Mouse (Mus musculus) retina, adult 2 months (tissue): ENCODE measurements at regions not wholly inside any gene's neighbourhood (a gene's known extent, or its start where the extent isn't known, plus 50 kb on each side); places are given as distances from the start of the nearest gene placed in this dataset.

Source experiments
- DNase-seq: peaks from one replicate; pipeline ENCODE4 v3.0.0-alpha.2; 2012; ENCODE audit warnings: low read depth, low spot score

DNA sequence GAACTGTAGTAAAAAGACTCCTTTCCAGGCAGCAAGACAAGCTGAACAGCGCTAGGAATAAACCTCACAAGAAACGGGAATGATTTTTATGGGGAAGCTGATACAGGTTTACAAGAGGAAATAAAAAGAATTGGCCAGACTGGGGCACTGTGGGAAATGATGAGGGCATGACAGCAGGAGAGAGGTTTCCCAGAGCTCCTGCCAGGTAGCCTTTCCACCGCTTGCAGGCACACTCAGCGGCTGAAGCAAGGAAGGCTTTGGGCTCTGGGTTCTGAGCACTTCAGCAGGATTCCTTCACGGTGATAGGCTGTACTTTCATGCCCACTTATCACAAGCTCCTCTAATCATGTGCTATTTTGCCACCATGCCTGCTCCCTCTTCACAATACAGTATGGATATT, 114.2 kb upstream of the Syt13 start:
- no peak for DNase-seq

DNA sequence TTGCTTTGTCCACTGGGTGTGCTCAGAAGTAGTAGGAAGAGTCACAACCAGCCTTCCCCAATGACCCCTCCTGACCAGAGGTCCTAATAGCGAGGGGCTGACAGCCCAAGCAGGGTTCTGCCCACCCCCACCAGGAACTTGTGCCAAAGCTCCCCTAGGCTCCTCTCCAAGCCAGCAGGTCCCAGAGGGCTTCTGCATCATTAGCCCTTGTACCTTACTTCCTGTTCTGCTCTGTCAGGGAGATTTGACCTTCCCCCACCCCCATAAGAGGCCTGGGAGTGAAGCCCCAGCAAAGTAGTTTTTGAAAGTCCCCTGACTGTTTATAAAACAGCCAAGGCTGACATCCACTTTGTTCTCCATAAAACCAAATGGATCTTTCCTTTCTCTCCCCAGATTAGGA, 110.0 kb upstream of the Syt13 start:
- DNase-seq: no peak

DNA sequence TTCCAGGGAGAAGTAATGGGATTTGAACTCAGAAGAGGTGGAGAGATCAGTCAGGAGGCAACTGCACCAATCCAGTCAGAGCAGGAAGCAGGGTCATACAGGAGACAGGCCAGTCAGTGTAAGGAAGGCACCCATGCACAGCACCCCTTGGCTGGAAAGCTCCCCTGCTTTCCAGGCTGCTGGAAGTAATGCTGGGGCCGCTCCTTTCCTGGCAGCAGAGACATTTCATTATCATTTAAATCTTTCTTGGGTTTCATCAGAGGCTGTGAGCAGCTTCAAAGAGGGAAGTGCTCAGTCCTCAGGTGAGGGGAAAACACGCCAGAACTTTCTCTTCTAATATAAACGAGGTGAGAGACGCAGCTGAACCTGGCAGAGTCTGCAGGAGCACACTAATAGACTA, 109.1 kb upstream of the Syt13 start:
- no peak for DNase-seq

- no peak for DNase-seq
These were observed 108.3 kb upstream of the Syt13 start for GRCm38 (mm10) chr2:92806481-92807195.

GRCm38 (mm10) chr2:92807404-92807803, 107.5 kb upstream of the Syt13 start:
- no peak for DNase-seq

DNA sequence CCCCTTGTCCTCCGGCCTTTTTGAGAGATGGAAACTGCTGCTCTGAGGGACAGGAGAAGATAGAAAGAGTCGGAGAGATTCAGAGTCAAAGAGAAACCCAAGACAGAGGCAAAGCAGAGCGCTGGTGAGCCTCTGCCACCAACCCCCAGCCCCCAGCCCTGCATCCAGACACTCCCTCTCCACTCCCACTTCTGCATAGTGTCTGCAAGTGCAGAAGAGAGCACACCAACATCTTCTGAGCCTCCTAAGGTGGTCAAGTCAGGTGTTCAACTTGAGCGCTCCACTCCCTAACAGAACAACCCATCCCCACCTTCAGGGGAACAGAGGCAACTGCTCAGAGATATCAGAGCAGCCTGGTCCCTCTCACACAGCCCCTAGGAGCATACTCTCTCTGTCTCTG, 106.8 kb upstream of the Syt13 start:
- no peak for DNase-seq

DNA sequence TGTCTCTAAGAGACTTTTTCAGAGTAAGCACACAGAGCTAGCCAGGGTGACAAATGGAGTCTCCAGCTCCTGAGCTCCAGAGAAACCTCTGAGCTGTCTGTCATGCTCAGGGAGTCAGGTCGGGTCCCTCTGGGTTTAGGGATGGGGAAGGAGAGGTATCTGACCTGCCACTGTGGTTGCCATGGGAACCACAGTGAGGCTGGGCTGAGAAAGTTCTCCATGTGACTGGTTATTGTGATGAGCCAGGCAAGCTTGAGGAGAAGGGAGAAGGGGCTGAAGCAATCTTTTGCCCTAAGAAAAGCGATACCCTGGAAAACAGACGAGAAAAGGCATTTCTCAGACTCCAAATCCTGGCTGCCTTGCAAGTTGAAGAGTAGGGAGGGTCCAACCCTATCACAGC, 105.7 kb upstream of the Syt13 start:
- no peak for DNase-seq

- DNase-seq: no peak
These were observed 105.1 kb upstream of the Syt13 start for GRCm38 (mm10) chr2:92809681-92810323.

DNA sequence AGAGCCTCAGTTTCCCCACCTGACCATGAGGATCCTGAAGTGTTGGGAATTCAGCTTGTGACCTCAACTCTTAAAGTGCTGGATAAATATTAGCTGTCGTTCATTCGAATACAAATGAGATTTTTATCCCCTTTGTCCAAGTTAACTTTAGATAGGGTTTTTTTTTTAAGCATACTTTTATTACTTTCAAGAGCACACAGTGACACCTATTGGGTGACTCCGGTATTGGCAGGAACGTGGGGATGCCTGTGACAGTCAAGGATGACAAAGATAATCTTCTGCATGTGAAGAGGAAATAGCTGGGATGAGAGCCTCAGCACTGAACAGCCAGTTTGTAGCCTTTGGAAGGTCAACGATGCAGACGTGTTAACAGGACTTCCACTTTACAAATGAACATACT, 103.9 kb upstream of the Syt13 start:
- peak; percentile 29 for DNase-seq

DNA sequence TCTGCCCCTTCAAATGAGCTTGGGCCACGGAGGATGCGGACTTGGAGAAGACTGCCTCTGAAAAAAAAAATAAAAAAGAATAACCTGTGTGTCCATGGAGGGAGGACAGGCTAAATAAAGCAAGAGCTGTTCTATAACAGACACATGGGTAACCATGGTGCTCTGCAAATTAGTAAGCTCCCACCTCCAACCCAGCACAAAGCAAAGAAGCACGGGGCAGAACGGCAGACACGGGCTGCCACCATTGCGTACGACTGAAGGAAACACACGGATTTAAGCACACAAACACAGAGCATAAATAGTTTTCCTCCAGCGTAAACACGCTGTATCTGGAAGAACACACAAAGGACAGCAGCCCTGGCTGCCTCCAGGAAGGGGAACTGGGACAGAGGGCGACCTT, 101.9 kb upstream of the Syt13 start:
- DNase-seq: no peak

- no peak for DNase-seq
These were observed 95.3 kb upstream of the Syt13 start for GRCm38 (mm10) chr2:92819586-92819985.

DNA sequence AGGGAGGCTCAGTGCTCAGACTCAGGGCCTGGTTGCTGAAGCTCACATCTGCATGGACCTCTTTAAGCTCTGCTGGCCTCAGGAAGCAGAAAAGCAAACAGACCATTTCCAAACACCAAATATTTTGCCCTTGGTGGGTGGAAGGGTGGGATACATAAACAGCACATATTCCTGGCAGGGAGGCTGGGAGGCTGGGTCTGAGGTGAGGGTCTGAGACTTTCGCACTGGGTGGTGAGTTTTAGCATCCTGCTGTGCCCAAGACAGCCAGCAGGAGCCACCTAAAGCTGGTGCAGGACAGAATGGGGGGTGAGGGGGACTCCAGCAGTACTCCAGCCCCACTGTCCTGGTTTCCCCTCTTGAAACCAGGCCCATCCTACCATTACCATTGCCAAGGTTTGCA, 90.6 kb upstream of the Syt13 start:
- no peak for DNase-seq

GRCm38 (mm10) chr2:92825395-92825794, 89.5 kb upstream of the Syt13 start:
- DNase-seq: no peak

- no peak for DNase-seq
These were observed 84.8 kb upstream of the Syt13 start for GRCm38 (mm10) chr2:92830134-92830533.

GRCm38 (mm10) chr2:92831784-92832183, 83.1 kb upstream of the Syt13 start:
- no peak for DNase-seq

GRCm38 (mm10) chr2:92836203-92836602, 78.7 kb upstream of the Syt13 start:
- no peak for DNase-seq

- DNase-seq: no peak
These were observed 76.9 kb upstream of the Syt13 start for GRCm38 (mm10) chr2:92838012-92838411.

DNA sequence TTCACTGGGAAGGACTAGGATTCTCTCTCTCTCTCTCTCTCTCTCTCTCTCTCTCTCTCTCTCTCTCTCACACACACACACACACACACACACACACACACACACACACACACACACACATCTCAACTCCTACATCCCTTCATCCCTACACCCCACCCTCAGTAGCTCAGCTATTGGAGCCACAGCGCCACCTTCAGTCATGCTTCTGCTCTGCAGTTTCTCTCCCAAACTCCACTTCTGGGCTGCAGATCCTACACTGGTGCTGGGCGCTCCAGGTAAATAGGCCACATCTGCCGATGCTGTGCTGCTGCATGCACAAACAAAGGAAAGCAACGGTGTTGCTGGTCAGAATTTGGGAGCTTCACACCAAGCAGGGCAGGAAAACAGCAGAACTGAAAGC, 74.9 kb upstream of the Syt13 start:
- DNase-seq: peak; percentile 11

DNA sequence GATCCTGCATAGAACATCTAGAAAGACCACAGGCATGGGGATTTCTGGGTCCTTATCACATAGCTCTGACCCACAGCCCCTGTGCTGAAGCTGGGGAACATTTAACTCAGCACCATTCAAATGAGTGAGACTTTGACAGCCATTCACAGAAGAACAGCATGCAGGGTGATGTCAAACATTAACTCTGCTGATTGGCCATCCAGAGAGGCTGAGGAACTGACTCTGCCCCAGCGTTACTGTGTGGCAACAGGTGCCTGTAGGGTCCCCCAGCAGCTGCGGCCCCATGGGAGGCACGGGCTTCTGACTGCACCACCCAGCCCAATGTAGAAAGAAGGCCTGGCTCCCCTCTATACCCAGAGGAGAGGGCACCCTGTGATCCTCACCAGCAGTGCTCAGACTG, 73.3 kb upstream of the Syt13 start:
- DNase-seq: no peak

GRCm38 (mm10) chr2:92845061-92845769, 69.7 kb upstream of the Syt13 start:
- no peak for DNase-seq

DNA sequence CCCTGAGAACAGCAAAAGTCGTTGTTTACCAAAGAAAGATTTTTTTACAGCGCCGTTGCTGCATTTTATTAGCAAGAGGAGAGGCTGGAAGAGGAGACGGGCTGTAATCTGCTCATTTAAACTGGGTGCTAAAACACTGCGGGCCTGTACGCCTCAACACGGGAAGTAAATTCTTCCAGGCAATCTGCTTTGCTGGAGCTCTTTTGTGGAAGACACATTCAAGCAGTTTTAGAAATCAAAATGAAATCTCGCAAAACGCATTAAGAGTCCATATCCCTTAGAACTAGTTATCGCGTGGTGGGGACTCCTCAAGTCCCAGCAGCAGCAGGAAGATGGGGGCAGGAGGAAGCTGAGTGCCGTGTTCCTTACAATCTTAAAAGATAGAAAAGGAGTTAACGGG, 65.9 kb upstream of the Syt13 start:
- DNase-seq: no peak

DNA sequence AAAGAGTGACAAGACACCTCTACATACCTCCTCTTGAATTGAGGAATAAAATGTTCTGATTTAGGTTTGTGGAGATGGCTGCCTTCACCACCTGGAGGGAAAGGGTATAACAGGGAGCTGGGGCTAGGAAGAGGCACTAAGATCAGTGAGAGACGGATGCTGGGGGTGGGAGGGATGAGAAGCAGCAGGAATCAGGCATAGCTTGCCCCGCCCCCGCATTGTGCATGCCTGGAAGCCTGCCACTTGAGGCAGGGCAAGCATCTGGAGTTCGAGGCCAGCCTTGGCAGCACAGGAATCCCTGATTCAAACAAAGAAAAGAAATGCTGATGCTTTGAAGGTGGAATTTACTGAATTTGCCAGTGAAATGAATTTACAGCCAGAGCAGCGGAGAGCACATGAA, 63.6 kb upstream of the Syt13 start:
- DNase-seq: no peak

DNA sequence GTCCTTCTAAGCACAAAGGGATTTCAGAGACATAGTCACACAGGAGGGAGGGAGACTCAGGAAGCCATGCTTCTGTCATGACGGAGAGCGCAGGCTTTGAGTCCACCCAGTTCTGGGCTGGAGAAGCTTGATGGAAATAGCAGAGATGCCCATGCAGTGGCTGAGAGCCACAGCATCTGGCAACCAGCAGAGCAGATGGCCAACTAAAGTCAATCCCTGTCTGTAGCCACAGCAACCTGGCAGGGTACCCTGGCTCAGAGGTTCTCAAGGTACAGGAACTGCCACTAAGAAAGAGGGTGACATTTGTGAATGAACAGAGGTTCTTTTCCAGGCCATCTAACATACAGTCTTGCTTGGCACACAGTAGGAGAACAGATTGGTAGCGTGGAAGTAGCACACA, 61.7 kb upstream of the Syt13 start:
- no peak for DNase-seq
